Mouse (Mus musculus) midbrain, embryonic 14.5 days (tissue): Measurements from ENCODE around the gene Tex33. TPM values are rescaled to one million over a fixed set of nuclear protein-coding genes. Genes with fewer than 3 reads are reported as not detected.

Experiments used
- ATAC-seq: fragments of 200-750 bp; cut with Nextera tagmentation; 2 replicates; pipeline ENCODE4 v1.8.0; 2017; ENCODE audit warnings: moderate number of reproducible peaks, moderate library complexity; ENCODE audit not compliant: low FRiP score, low TSS enrichment
- DNase-seq: peaks from one replicate; pipeline ENCODE4 v3.0.0-alpha.2; 2015
- H3K27ac ChIP-seq: fragments of 300-500 bp; sonication (generic); replicated peaks from 2 replicates; pipeline ENCODE4 v1.5.1; 2014; ENCODE audit warnings: mild to moderate bottlenecking, low read depth, low read length, moderate library complexity
- H3K27me3 ChIP-seq: fragments of 300-500 bp; sonication (generic); 2 replicates; pipeline ENCODE4 v1.6.1; 2014; ENCODE audit warnings: low read length, control low read depth, mixed read lengths; ENCODE audit not compliant: control insufficient read depth, insufficient read depth
- H3K36me3 ChIP-seq: fragments of 300-500 bp; sonication (generic); 2 replicates; pipeline ENCODE4 v1.6.1; 2014; ENCODE audit warnings: low read length, control low read depth; ENCODE audit not compliant: control insufficient read depth, insufficient read depth
- H3K4me1 ChIP-seq: fragments of 300-500 bp; sonication (generic); 2 replicates; pipeline ENCODE4 v1.6.1; 2014; ENCODE audit warnings: mild to moderate bottlenecking, antibody characterized with exemption, low read length, control low read depth; ENCODE audit not compliant: control insufficient read depth, insufficient read depth
- H3K4me2 ChIP-seq: fragments of 300-500 bp; sonication (generic); 2 replicates; pipeline ENCODE4 v1.6.1; 2014; ENCODE audit warnings: mild to moderate bottlenecking, low read length, moderate library complexity
- H3K4me3 ChIP-seq: fragments of 300-500 bp; sonication (generic); replicated peaks from 2 replicates; pipeline ENCODE4 v1.5.1; 2014; ENCODE audit warnings: low read depth, low read length
- H3K9ac ChIP-seq: fragments of 300-500 bp; sonication (generic); replicated peaks from 2 replicates; pipeline ENCODE4 v1.6.1; 2014; ENCODE audit warnings: mild to moderate bottlenecking, low read length, moderate library complexity
- H3K9me3 ChIP-seq: fragments of 300-500 bp; sonication (generic); 2 replicates; pipeline ENCODE4 v1.6.1; 2016; ENCODE audit warnings: low read length, control low read depth, mixed read lengths; ENCODE audit not compliant: control insufficient read depth
- WGBS: fragments of 180-500 bp; shearing (Covaris S2); extraction: QIAGEN DNeasy Blood & Tissue Kit; methylation state at CpG from one replicate; pipeline ENCODE4 v1.1.7; 2014; 5-methylcytosine and 5-hydroxymethylcytosine counted together
- polyA plus RNA-seq: library from polyadenylated mRNA; unstranded; fragments of >200 nt; fragmentation: Nextera tagmentation; extraction: Ambion mirVana; gene quantifications from 2 replicates; pipeline ENCODE4 v1.2.1, GENCODE M21; 2014

Tex33 gene
- polyA plus RNA-seq = not detected in 2 replicates

DNA sequence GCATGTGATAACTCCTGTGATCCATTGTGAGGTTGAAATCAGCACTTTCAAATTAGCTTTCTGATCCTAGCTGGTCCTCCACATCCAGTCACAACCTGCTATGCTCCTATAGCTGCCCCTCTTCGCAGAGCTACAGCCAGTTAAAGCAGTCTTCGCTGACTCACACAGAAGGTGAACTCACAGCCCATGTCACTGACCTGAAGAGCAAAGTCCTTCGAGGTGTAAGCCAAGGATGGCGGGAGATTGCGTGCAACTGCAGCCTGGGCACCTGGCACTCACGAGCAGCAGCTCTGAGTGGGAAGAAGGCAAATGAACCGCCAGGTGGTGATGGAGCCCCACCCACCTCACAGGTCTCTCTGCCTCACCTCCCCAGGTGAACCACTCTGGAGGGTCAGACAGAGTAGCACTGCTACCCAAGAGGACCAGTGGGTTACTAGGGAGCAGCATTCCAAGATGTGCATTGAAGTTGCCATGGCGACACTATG lies at the start of gene Tex33:
Gene Tex33 (minus strand): TSS at position 435 of the 485 bp plus-strand sequence.
- Histone ChIP-seq H3K27me3 (no peaks in the 10 kb centered on the region), H3K36me3 (no peaks in the 10 kb centered on the region), H3K4me2 (no peak within 1 kb of the TSS), H3K4me3 (no peak within 1 kb of the TSS), H3K27ac (no peak within 1 kb of the TSS), H3K4me1 (no peaks in the 10 kb centered on the region), H3K9me3 (no peaks in the 10 kb centered on the region), H3K9ac (no peak within 1 kb of the TSS)
- DNase-seq = no peak
- ATAC-seq = no peak
- WGBS = 85% methylated on average over 8 of the region's 8 CpGs

DNA sequence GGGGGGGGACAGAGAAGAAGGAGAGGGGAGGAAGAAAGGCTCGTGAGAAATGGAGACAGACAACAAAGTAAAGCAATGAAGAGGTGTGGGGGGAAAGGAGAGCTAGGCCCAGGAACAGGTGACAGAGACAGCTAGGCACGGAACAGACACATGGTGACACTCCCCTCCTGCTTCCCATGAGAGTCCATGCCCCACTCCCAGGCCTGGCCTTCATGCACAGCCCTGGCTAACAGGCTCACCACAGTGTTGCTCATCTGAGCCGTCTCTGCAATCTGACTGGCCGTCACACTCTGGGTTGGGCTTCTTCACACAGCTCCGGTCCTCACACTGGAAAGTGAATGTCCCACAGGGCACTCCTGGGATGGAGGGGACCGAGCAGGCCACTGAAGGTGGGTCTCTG lies 48.1 kb upstream of the Tex33 start:
- no peak overlapping the region for H3K4me3 ChIP-seq
- no peaks in the 10 kb centered on the region for H3K27me3 ChIP-seq
- DNase-seq = no peak
- no peak overlapping the region for H3K4me2 ChIP-seq
- H3K27ac ChIP-seq = no peak overlapping the region
- 39% methylated on average over 6 of the region's 6 CpGs for WGBS
- no peak overlapping the region for H3K9ac ChIP-seq
- no peak for ATAC-seq
- H3K9me3 ChIP-seq = no peaks in the 10 kb centered on the region
- H3K36me3 ChIP-seq = no peaks in the 10 kb centered on the region
- 0 out of 2 replicates have a peak, but pooled peaks cover 3% of the 10 kb centered on the region for H3K4me1 ChIP-seq

DNA sequence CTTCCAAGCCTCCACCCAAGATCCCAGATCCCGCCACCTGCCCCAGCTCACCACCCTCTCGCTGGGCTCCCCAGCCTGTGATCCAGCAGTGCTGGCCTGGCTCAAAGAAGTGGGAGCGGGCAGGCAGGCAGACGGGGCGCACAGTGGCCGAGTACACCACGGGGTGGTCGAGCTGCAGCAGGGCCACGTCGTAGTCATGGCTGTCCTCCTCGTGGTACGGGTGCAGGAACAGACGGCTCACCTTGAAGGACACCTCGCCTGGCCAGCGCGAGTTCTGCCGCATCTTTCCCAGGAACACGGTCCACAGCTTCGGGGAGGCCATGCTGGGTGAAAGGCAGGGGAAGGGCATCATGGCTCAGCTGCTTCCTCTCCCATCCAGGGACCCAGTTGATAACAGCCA lies 46.5 kb upstream of the Tex33 start:
- no peak overlapping the region for H3K4me2 ChIP-seq
- no peaks in the 10 kb centered on the region for H3K9me3 ChIP-seq
- H3K9ac ChIP-seq = no peak overlapping the region

DNA sequence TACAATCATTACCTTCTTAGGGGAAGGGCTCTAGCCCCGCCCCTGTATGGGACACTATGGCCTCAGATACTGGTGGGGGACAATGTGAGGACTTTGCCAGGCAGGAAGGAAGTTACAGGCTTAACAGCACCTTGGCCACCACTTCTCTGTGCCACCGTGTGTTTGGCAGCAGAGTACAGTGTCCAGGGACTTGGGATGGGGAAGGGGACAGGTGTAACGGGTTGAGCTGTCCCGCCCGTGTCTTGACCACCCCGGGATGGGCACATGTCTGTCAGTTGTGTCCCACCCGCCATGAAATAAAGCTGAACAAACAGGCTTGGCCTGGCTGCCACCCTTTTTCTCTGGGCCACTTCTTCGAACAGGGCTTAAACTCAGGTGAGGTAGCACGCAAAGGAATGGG lies 43.3 kb upstream of the Tex33 start:
- H3K27ac ChIP-seq = no peak overlapping the region
- H3K4me2 ChIP-seq = no peak overlapping the region
- H3K4me1 ChIP-seq = peaks cover 12% of the 10 kb centered on the region
- ATAC-seq = no peak
- no peak for DNase-seq
- no peaks in the 10 kb centered on the region for H3K9me3 ChIP-seq
- H3K9ac ChIP-seq = no peak overlapping the region
- peaks cover 13% of the 10 kb centered on the region for H3K36me3 ChIP-seq
- no peak overlapping the region for H3K4me3 ChIP-seq
- WGBS = 62% methylated on average over 9 of the region's 9 CpGs
- no peaks in the 10 kb centered on the region for H3K27me3 ChIP-seq

More for the DNA sequence above, 46.5 kb upstream of the Tex33 start:
- ATAC-seq = no peak
- H3K4me3 ChIP-seq = no peak overlapping the region
- H3K4me1 ChIP-seq = peaks cover under 1% of the 10 kb centered on the region; the same call in 1 of the 2 replicates
- no peaks in the 10 kb centered on the region for H3K27me3 ChIP-seq
- no peaks in the 10 kb centered on the region for H3K36me3 ChIP-seq
- WGBS = 91% methylated on average over 19 of the region's 19 CpGs
- H3K27ac ChIP-seq = no peak overlapping the region
- DNase-seq = no peak

DNA sequence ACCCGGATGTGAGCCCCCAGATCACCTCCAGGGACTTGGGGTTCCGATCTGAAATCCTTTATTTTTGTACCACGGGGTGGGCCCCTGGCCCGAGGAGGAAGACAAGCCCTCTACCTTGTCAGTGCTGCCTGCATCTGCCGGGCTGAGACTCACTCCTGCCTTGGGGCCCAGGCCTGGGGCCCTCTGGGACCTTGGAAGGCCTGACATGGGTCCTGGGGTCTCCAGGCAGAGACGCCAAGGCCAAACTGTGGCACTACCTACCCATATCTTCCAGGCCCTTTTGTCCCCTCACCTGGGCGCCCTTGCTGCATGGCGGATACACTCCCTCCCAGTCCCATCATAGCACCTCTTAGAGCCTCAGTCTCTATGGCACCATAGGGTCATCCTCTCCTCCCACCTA lies 42.8 kb upstream of the Tex33 start:
- Histone ChIP-seq H3K4me3 (no peak overlapping the region), H3K9ac (no peak overlapping the region), H3K4me1 (peaks cover 12% of the 10 kb centered on the region), H3K4me2 (no peak overlapping the region), H3K27ac (no peak overlapping the region), H3K36me3 (peaks cover 17% of the 10 kb centered on the region), H3K9me3 (no peaks in the 10 kb centered on the region), H3K27me3 (no peaks in the 10 kb centered on the region)
- DNase-seq (no peak), ATAC-seq (no peak)
- WGBS = 52% methylated on average over 8 of the region's 8 CpGs

DNA sequence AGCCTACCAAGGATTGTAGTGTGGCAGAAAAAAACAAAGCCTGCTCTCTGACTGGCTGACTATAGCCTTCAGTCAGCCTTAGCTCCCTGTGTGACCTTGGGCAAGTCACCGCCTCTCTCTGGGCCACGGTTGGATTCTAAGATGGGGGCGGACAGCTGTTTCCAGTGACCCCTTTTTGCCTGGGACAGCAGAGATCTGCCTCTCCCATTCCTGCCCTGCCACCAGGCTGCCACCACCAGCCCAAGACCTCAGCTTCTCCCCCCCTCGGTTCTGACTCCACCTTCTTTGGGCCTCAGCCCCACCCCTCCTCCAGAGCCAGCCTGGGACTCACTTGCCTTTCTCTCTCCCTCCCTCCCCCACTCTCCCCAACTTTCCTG lies 42.3 kb upstream of the Tex33 start:
- 36% methylated on average over 4 of the region's 4 CpGs for WGBS
- H3K27me3 ChIP-seq = no peaks in the 10 kb centered on the region
- peaks cover 12% of the 10 kb centered on the region for H3K4me1 ChIP-seq

DNA sequence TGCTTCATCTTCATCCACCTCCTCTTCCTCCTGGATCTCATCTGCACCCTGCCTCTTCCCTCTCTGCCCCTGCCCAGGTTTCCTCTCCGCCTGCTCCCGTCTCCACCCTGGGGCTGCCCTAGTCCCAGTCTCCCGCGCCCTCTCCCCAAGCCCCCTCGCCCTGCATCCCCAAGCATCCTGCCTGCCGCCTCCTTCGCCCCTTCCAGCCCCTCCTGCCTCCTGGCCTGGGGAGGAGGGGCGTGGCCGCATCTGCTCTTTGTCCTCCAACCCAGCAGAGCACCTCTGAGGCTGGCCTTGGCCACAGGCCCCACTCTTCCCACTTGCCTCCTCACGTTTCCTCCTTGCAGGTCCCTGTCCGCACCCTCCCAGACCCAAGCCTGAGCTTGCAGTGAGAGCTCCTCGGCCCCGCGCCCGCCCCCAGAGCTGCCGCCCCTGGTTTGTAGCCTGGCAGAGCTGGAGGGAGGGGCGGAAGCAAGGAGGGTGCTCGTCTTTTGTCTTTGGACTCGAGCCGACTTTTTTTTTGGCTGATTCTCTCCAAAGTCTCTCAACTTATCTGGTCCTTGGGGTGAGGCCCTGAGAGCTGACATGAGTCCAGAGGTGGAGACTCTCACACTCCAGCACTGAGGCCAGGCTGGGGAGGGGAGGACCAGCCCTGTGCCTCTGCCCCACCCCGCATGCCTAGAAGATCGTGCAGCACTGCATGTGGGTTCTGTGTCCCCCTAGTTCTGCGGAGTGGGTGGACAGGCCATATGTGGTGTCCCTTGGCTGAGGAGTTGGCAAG lies 41.7 kb upstream of the Tex33 start:
- Histone ChIP-seq H3K9me3 (no peaks in the 10 kb centered on the region), H3K27ac (peak overlapping the region; percentile 56), H3K9ac (peak overlapping the region; percentile 39), H3K4me1 (peaks cover 12% of the 10 kb centered on the region), H3K27me3 (no peaks in the 10 kb centered on the region), H3K4me2 (peak overlapping the region; percentile 44), H3K36me3 (peaks cover 25% of the 10 kb centered on the region), H3K4me3 (peak overlapping the region; percentile 12; the same call in 1 of the 2 replicates)
- DNase-seq (peak; percentile 37), ATAC-seq (peak; percentile 31; the same call in 1 of the 2 replicates)
- 17% methylated on average over 23 of the region's 23 CpGs for WGBS

More for the DNA sequence above, 42.3 kb upstream of the Tex33 start:
- H3K4me2 ChIP-seq = no peak overlapping the region
- no peak for ATAC-seq
- DNase-seq = no peak
- peaks cover 22% of the 10 kb centered on the region for H3K36me3 ChIP-seq
- no peak overlapping the region for H3K27ac ChIP-seq
- no peaks in the 10 kb centered on the region for H3K9me3 ChIP-seq
- H3K9ac ChIP-seq = no peak overlapping the region
- no peak overlapping the region for H3K4me3 ChIP-seq

DNA sequence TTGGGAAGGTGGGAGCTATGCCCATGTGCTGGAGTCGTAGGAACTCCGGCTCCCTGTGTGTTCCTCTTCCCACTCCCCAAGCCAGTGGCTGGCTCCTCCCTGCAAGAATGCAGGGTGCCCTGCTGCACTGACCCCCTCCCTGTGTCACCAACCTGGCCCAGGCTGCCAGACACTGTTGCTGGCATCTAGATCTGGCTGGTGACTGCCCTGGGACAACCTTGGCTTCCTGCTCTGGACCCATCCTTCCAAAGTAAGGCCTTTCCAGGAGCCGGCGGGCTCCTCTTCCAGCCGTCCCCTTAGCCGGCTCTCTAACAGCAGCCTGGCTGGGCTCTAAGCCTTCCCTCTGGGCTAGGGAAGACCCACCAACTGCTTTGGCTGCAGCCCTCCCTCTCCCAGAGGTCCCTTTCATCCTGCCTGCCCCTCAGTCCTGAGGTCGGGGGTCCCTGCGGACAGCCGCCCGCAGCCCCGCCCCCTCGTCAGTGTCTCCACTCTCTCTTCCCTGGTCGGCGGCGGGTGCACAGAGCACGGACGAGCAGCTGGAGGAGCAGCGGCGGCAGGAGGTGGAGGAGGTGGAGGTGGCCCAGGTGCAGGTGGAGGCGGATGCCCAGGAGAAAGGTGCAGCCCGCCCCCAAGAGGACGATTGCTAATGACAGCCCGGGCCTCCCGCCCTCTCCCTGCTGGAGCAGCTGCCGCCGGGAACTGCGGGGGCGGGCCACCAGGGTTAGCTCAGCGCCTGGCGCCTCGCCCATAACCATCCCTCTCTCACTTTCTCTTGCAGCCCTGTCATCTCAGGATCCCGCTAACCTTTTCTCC lies 40.9 kb upstream of the Tex33 start:
- Histone ChIP-seq H3K36me3 (peaks cover 34% of the 10 kb centered on the region), H3K27me3 (no peaks in the 10 kb centered on the region), H3K4me2 (peak overlapping the region; percentile 44), H3K27ac (peak overlapping the region; percentile 56; the same call in 1 of the 2 replicates), H3K4me3 (peak overlapping the region; percentile 12; the same call in 1 of the 2 replicates), H3K4me1 (peaks cover 12% of the 10 kb centered on the region), H3K9me3 (no peaks in the 10 kb centered on the region), H3K9ac (peak overlapping the region; percentile 39)
- peak; percentile 47; the same call in 1 of the 2 replicates for ATAC-seq
- DNase-seq = peak; percentile 81
- WGBS = 10% methylated on average over 32 of the region's 32 CpGs
